Mouse (Mus musculus) liver, embryonic 14.5 days (tissue): ENCODE data around the gene Otop3. TPM values are rescaled to one million over a fixed set of nuclear protein-coding genes. Genes with fewer than 3 reads are reported as not detected.
"Not testable (repeated sequence)": the region's sequence is repeated elsewhere in the genome, so short reads cannot be mapped to it uniquely, and the experiment has no call there.

Source experiments
- ATAC-seq: fragments of 200-750 bp; cut with Nextera tagmentation; 2 replicates; pipeline ENCODE4 v1.8.0; 2017; ENCODE audit warnings: moderate number of reproducible peaks, mild to moderate bottlenecking, moderate library complexity; ENCODE audit not compliant: insufficient read depth
- DNase-seq, 3 experiments: peaks; one replicate each; pipeline ENCODE4 v3.0.0-alpha.2; 2012 to 2013; ENCODE audit warnings: low read depth in 3 of 3, low spot score in 3 of 3
- H3K27ac ChIP-seq: fragments of 300-500 bp; sonication (generic); 2 replicates; pipeline ENCODE4 v1.5.1; 2014; ENCODE audit warnings: moderate library complexity, mild to moderate bottlenecking, control low read depth, inconsistent platforms
- H3K27me3 ChIP-seq: fragments of 300-500 bp; sonication (generic); 2 replicates; pipeline ENCODE4 v1.6.1; 2014; ENCODE audit warnings: mild to moderate bottlenecking, low read length, moderate library complexity; ENCODE audit not compliant: control insufficient read depth, insufficient read depth
- H3K36me3 ChIP-seq: fragments of 300-500 bp; sonication (generic); replicated peaks from 2 replicates; pipeline ENCODE4 v1.6.1; 2014; ENCODE audit warnings: low read depth; ENCODE audit not compliant: control insufficient read depth, insufficient read depth
- H3K4me1 ChIP-seq, 2 experiments: fragments of 200-500 bp in 1 of 2; fragments of 300-500 bp in 1 of 2; sonication (generic) in 1 of 2; replicated peaks; 2 replicates each; pipeline ENCODE4 v1.6.1; 2012 to 2014; ENCODE audit warnings: antibody characterized with exemption in 1 of 2, inconsistent platforms in 1 of 2, low read length in 1 of 2; ENCODE audit not compliant: control insufficient read depth in 2 of 2, insufficient read depth in 2 of 2
- H3K4me2 ChIP-seq: fragments of 300-500 bp; sonication (generic); 2 replicates; pipeline ENCODE4 v1.6.1; 2014; ENCODE audit warnings: low read depth, mild to moderate bottlenecking, control low read depth, moderate library complexity
- H3K4me3 ChIP-seq, 2 experiments: fragments of 200-500 bp in 1 of 2; fragments of 300-500 bp in 1 of 2; sonication (generic) in 1 of 2; 2 replicates each; pipeline ENCODE4 v1.5.1; 2012 to 2014; ENCODE audit warnings: low read depth in 2 of 2, low read length in 2 of 2, mild to moderate bottlenecking in 2 of 2, control low read depth in 1 of 2, inconsistent platforms in 1 of 2, moderate library complexity in 1 of 2; ENCODE audit not compliant: insufficient read depth in 1 of 2
- H3K9ac ChIP-seq: fragments of 300-500 bp; sonication (generic); replicated peaks from 2 replicates; pipeline ENCODE4 v1.6.1; 2014; ENCODE audit warnings: mild to moderate bottlenecking, control low read depth, moderate library complexity
- H3K9me3 ChIP-seq: fragments of 300-500 bp; sonication (generic); 2 replicates; pipeline ENCODE4 v1.6.1; 2016; ENCODE audit warnings: low read length, mixed read lengths; ENCODE audit not compliant: control insufficient read depth
- CTCF ChIP-seq: IDR thresholded peaks from 2 replicates; pipeline ENCODE4 v1.5.1; 2016; ENCODE audit warnings: antibody characterized with exemption, low read depth, control low read depth
- EP300 ChIP-seq: IDR thresholded peaks from 2 replicates; pipeline ENCODE4 v1.6.1; 2016; ENCODE audit warnings: antibody characterized with exemption, low read depth
- WGBS: fragments of 180-500 bp; shearing (Covaris S2); extraction: QIAGEN DNeasy Blood & Tissue Kit; methylation state at CpG from one replicate; pipeline ENCODE4 v1.1.7; 2014; ENCODE audit not compliant: insufficient replicate concordance; 5-methylcytosine and 5-hydroxymethylcytosine counted together
- polyA plus RNA-seq, 2 experiments: library from polyadenylated mRNA; depleted of rRNA in 1 of 2; stranded (reverse) in 1 of 2; unstranded in 1 of 2; fragments of >200 nt; fragmentation: Nextera tagmentation in 1 of 2; extraction: Ambion mirVana in 1 of 2; gene quantifications; 2 replicates each; pipeline versions ENCODE4 v1.2.1 to v1.2.3; 2012 to 2014

The Otop3 gene
- polyA plus RNA-seq, 2 experiments, result not detected

- ATAC-seq (peak; percentile 48; the same call in 1 of the 2 replicates), DNase-seq (peak; percentile 19 to 40 (median 30))
- 1% methylated on average over 60 of the region's 76 CpGs for WGBS
- Histone ChIP-seq H3K4me3 (peak within 1 kb of the TSS; percentile 51 to 53), H3K9me3 (no peaks in the 10 kb centered on the region), H3K27ac (no peak within 1 kb of the TSS), H3K4me2 (peak within 1 kb of the TSS; percentile 44), H3K27me3 (peaks cover 41% of the 10 kb centered on the region), H3K4me1 (no peaks in the 10 kb centered on the region; a peak in 1 of 4 replicates), H3K9ac (no peak within 1 kb of the TSS), H3K36me3 (no peaks in the 10 kb centered on the region)
- TF ChIP-seq CTCF, result no peak
- TF ChIP-seq EP300, result no peak
These were observed 47.4 kb downstream of the Otop3 start, which contains the start of gene Cdr2l for GRCm38 (mm10) chr11:115381743-115382539. Gene Cdr2l, plus strand, starts transcription at chr11:115381916.

DNA sequence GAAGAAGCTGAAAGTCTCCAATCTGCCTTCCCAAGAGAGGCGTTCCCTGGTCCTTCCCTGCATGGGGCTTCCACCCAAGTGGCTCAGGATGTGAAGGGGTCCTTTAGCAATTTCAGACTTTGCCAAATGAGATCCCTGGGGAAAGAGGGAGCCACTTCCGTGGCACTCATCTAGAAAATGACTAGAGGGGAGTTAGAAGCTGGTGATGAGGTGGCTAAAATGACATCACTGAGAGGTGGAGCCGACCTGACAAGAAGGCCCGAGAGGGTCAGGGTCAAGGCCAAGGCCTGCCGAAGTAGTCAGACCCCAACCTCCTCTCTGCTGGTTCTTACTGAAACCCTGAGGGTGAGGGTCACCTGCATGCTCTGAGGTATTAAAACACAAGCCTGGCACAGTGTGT, 48.4 kb downstream of the Otop3 start:
- DNase-seq, result no peak
- WGBS, result 30% methylated on average over 5 of the region's 5 CpGs
- Histone ChIP-seq H3K4me1 (no peaks in the 10 kb centered on the region; a peak in 1 of 4 replicates), H3K9me3 (no peaks in the 10 kb centered on the region), H3K27me3 (peaks cover 41% of the 10 kb centered on the region), H3K9ac (no peak overlapping the region), H3K36me3 (no peaks in the 10 kb centered on the region), H3K27ac (no peak overlapping the region), H3K4me2 (peak overlapping the region; percentile 44; the same call in 1 of the 2 replicates), H3K4me3 (no peak overlapping the region)
- no peak for ATAC-seq
- TF ChIP-seq CTCF (no peak), EP300 (no peak)

DNA sequence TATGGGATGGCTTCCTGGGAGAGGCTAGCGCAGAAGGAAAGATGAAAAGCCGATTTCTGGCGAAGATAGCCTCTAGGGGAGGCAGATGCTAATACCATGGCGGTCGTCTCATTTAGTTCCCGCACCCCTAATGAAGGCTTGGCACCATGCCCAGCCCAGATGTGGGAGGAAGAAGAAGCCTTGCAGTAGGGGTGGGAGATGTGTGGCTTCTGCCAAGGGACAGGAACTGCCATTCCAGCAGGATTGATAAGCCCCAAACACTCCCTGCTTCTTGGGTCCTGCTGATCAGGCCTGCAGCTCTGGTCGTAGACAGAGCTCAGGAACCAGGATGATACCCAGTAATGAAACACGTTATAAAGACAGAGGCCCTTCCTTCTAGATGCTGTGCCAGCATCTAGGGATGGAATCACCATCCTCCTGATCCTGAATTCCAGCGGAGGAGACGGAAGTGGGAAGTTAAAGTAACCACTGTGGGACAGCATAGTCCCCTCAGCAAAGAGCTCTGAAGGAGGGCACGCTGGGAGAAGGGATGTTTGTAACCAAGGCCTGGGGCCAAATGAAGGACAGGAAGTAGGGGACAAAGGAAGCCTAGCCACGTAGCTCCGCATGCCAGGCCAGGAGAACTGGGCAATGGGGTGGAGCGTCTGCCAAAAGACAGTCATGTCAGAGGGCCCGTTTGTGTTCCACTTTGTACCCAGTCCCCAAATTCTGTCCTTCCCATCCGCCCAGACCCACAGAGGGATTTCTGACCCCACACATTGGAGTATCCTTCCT, 49.4 kb downstream of the Otop3 start:
- H3K4me1 ChIP-seq, result no peaks in the 10 kb centered on the region; a peak in 1 of 4 replicates
- no peaks in the 10 kb centered on the region for H3K36me3 ChIP-seq
- 48% methylated on average over 16 of the region's 16 CpGs for WGBS
- no peak for DNase-seq
- no peak overlapping the region for H3K27ac ChIP-seq
- peaks cover 41% of the 10 kb centered on the region for H3K27me3 ChIP-seq
- H3K9me3 ChIP-seq, result no peaks in the 10 kb centered on the region
- H3K4me2 ChIP-seq, result no peak overlapping the region
- H3K4me3 ChIP-seq, result no peak overlapping the region
- TF ChIP-seq CTCF (no peak), EP300 (no peak)
- no peak overlapping the region for H3K9ac ChIP-seq
- no peak for ATAC-seq

DNA sequence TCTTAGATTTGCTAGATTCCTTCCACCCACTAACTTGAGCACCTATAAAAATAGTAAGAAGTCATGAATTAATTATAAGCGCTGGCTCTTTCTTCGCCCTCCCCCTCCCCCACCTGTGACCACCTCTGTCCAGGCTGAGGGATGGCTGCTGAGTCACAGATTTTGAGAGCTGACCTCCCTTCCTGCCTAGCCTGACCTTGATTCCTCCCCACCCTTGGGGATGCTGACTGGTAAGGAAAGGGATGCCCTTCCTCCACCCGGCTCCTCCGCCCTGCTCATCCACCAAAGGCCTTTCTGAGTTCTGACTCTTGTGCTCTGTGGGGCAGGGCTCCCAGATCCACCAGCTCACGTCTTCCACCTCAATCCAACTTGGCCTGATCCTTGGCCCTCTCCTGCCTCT, 50.1 kb downstream of the Otop3 start:
- Histone ChIP-seq H3K9ac (no peak overlapping the region), H3K4me3 (no peak overlapping the region), H3K4me1 (no peaks in the 10 kb centered on the region; a peak in 1 of 4 replicates), H3K36me3 (no peaks in the 10 kb centered on the region), H3K4me2 (no peak overlapping the region), H3K27ac (no peak overlapping the region), H3K9me3 (no peaks in the 10 kb centered on the region), H3K27me3 (peaks cover 41% of the 10 kb centered on the region)
- ATAC-seq (no peak), DNase-seq (no peak)
- whole genome bisulfite sequencing, result 57% methylated on average over 5 of the region's 5 CpGs
- TF ChIP-seq CTCF (no peak), EP300 (no peak)

DNA sequence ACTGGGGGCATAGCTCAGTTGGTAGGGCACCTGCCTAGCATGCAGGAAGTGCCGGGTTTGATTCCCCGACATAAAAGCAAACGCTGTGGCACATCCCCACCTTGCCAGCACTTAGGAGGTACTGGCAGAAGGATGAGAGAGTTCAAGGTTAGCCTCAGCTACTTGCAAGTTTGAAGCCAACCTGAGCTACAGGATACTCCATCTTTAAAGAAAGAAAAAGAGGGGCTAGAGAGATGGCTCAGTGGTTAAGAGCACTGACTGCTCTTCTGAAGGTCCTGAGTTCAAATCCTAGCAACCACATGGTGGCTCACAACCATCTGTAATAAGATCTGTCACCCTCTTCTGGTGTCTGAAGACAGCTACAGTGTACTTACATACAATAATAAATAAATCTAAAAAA, 52.3 kb downstream of the Otop3 start:
- peaks cover 25% of the 10 kb centered on the region for H3K27me3 ChIP-seq
- not testable (repeated sequence) for H3K4me2 ChIP-seq, H3K4me1 ChIP-seq, DNase-seq, ATAC-seq, H3K36me3 ChIP-seq, H3K9me3 ChIP-seq, H3K4me3 ChIP-seq, H3K9ac ChIP-seq, H3K27ac ChIP-seq
- 75% methylated on average over 3 of the region's 3 CpGs for WGBS
